Mouse (Mus musculus): ENCODE results near the gene Adprhl2.

DNA sequence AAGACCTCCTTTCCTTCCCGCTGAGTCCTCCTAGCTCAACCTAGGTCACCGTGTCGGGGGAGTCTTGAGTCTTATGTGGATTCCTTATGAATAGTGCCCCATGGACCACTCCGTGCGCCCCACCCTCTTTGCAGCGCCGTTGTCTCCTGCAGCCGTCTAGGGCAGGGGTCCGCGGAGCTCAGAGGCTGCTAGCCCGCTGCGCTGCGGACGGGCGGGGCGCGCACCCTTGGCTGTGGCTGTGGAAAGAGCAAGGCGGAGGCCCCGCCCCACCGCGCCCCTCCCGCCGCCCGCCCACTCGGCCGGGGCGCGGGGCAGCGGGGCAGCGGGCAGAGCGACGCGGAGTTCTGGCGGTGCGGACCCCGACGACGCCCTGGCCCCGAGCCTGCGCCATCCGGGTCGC is 35.0 kb downstream of the Adprhl2 start, which contains the start of gene Col8a2:
- TF ChIP-seq CTCF (IDR thresholded peaks at IDR 0.05; ENCODE audit: borderline replicate concordance, insufficient read depth, low read length) (no peak), POLR2A (IDR thresholded peaks at IDR 0.05; ENCODE audit: low read depth, low read length) (no peak)
